Mouse (Mus musculus): Measurements from ENCODE around the gene Cd274.
A peak's percentile ranks its signal among the peaks of the same experiment; 100 is the strongest.
"Not testable (repeated sequence)": the region's sequence is repeated elsewhere in the genome, so short reads cannot be mapped to it uniquely, and the experiment has no call there.

Gene Cd274

GRCm38 (mm10) chr19:29393333-29393732 is 26.1 kb downstream of the Cd274 start:
- no peak for DNase-seq (ENCODE audit: low read depth, low spot score)

GRCm38 (mm10) chr19:29394721-29395120 is 27.5 kb downstream of the Cd274 start:
- no peak for DNase-seq (ENCODE audit: low read depth, low spot score)

GRCm38 (mm10) chr19:29396353-29396752 is 29.1 kb downstream of the Cd274 start:
- no peak for DNase-seq (ENCODE audit: low read depth, low spot score)

- no peak for DNase-seq (ENCODE audit: low read depth, low spot score)
Observed at GRCm38 (mm10) chr19:29399786-29400185, 32.5 kb downstream of the Cd274 start.

GRCm38 (mm10) chr19:29400466-29400865 is 33.2 kb downstream of the Cd274 start:
- no peak for DNase-seq (ENCODE audit: low read depth, low spot score)

- no peak for DNase-seq (ENCODE audit: low read depth, low spot score)
Observed at GRCm38 (mm10) chr19:29402621-29403020, 35.4 kb downstream of the Cd274 start.

- DNase-seq (ENCODE audit: low read depth, low spot score): no peak
Observed at GRCm38 (mm10) chr19:29403251-29403650, 36.0 kb downstream of the Cd274 start.

- DNase-seq (ENCODE audit: low read depth, low spot score): peak; percentile 68
Observed at GRCm38 (mm10) chr19:29405388-29405787, 38.1 kb downstream of the Cd274 start.

- DNase-seq (ENCODE audit: low read depth, low spot score): no peak
Observed at GRCm38 (mm10) chr19:29406042-29407017, 39.1 kb downstream of the Cd274 start.

GRCm38 (mm10) chr19:29410619-29411018 is 43.4 kb downstream of the Cd274 start, which contains the start of gene Pdcd1lg2:
TSS of gene Pdcd1lg2 (plus strand) at chr19:29410919.
- no peak for DNase-seq (ENCODE audit: low read depth, low spot score)

GRCm38 (mm10) chr19:29412476-29413420 is 45.5 kb downstream of the Cd274 start:
- peak; percentile 64 for DNase-seq (ENCODE audit: low read depth, low spot score)

- DNase-seq (ENCODE audit: low read depth, low spot score): no peak
Observed at GRCm38 (mm10) chr19:29414513-29414912, 47.3 kb downstream of the Cd274 start.

GRCm38 (mm10) chr19:29414917-29415316 is 47.7 kb downstream of the Cd274 start:
- not testable (repeated sequence) for DNase-seq (ENCODE audit: low read depth, low spot score)

GRCm38 (mm10) chr19:29416393-29416902 is 49.2 kb downstream of the Cd274 start:
- DNase-seq (ENCODE audit: low read depth, low spot score): no peak

- DNase-seq (ENCODE audit: low read depth, low spot score): no peak
Observed at GRCm38 (mm10) chr19:29417188-29417587, 49.9 kb downstream of the Cd274 start.

- DNase-seq (ENCODE audit: low read depth, low spot score): no peak
Observed at GRCm38 (mm10) chr19:29417894-29418293, 50.6 kb downstream of the Cd274 start.

GRCm38 (mm10) chr19:29418661-29419115 is 51.4 kb downstream of the Cd274 start:
- DNase-seq (ENCODE audit: low read depth, low spot score): no peak

- peak; percentile 17 for DNase-seq (ENCODE audit: low read depth, low spot score)
Observed at GRCm38 (mm10) chr19:29419506-29419905, 52.3 kb downstream of the Cd274 start.

GRCm38 (mm10) chr19:29419946-29420345 is 52.7 kb downstream of the Cd274 start:
- DNase-seq (ENCODE audit: low read depth, low spot score): no peak

GRCm38 (mm10) chr19:29420397-29420796 is 53.1 kb downstream of the Cd274 start:
- DNase-seq (ENCODE audit: low read depth, low spot score): no peak

- DNase-seq (ENCODE audit: low read depth, low spot score): peak; percentile 11
Observed at GRCm38 (mm10) chr19:29422013-29422645, 54.9 kb downstream of the Cd274 start.
